Mouse (Mus musculus) c-Kit-positive CD71-positive TER-119-negative erythroid progenitor cells, embryonic 14.5 days (primary cell): ENCODE measurements around the gene Cab39l.

ENCODE experiments used
- DNase-seq: peaks from one replicate; pipeline ENCODE4 v3.0.0-alpha.2; 2013; ENCODE audit warnings: low read depth

Cab39l gene

GRCm38 (mm10) chr14:59506139-59506538, 65.4 kb downstream of the Cab39l start:
- no peak for DNase-seq

- DNase-seq, result no peak
Observed at GRCm38 (mm10) chr14:59513922-59514444, 73.2 kb downstream of the Cab39l start.

GRCm38 (mm10) chr14:59525843-59526242, 85.1 kb downstream of the Cab39l start:
- DNase-seq, result no peak

GRCm38 (mm10) chr14:59530801-59531200, 90.0 kb downstream of the Cab39l start:
- DNase-seq, result no peak

DNA sequence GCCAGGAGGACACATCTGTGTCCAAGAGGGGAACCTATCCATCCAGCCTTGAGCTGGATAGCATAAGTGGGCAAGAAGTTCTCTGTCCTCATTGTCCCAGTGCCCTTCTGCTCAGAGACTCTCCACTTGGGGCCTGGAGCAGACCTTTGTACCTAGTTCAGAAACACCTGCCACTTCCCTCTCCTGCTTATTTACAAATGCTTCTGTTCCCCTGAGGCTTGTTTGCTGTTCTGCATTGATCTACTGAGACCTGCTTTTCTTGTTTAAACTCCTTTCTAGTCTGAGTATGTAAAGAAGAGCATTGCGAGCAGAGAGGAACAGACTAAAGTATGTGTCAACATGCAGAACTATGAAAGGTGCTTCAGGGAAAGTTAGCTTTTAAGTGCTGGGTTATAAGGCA, 92.2 kb downstream of the Cab39l start:
- no peak for DNase-seq

- no peak for DNase-seq
Observed at GRCm38 (mm10) chr14:59533908-59534307, 93.1 kb downstream of the Cab39l start.

DNA sequence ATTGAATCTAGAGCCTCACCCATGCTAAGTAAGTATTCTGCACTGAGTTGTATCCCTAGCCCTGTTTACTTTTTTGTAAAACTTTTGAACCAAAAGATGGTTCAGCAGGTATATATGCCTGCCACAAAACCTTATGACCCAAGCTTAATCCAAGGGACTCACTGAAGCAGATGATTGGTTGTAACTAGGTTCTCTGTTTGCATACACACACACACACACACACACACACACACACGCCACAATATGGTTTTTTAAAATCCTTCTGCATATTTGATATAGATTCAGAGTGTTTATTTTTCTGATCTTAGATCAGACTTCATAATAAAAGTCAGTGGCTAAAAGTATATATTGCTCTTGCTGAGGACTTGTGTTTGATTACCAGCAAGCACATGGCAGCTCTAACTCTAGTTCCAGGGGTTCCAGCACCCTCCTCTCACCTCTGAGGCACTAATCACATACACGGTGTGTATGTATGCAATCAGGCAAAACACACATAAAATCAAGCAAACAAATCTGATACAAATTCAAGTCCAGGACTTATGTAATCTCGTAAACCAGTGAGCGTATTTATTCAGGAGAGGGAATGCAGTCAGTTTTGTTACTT, 97.2 kb downstream of the Cab39l start:
- DNase-seq, result no peak

DNA sequence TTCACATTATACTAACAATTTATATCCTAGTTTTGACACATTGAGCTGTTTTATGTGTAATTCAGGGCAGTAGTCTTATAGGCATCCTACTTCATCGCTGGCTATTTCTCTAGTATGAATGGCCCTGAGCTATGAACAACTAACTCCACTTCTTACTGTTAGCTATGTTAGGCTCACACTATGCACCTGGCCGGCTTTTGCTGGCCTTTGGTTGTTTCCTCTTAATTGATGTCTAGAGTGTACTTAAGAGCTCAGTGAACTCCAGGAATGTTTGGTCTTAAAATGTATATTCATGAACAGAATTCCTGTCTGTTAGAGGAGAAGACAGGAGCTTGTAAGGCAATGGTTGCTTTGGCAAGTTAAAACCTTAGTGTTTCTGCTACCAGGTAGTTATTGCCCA, 99.5 kb downstream of the Cab39l start:
- no peak for DNase-seq

GRCm38 (mm10) chr14:59540761-59541160, 100.0 kb downstream of the Cab39l start:
- no peak for DNase-seq

- DNase-seq, result no peak
Observed at GRCm38 (mm10) chr14:59543158-59543826, 102.5 kb downstream of the Cab39l start.

- DNase-seq, result no peak
Observed at GRCm38 (mm10) chr14:59543956-59544355, 103.2 kb downstream of the Cab39l start.

GRCm38 (mm10) chr14:59546162-59546880, 105.5 kb downstream of the Cab39l start:
- no peak for DNase-seq

- DNase-seq, result no peak
Observed at GRCm38 (mm10) chr14:59547530-59547929, 106.8 kb downstream of the Cab39l start.

DNA sequence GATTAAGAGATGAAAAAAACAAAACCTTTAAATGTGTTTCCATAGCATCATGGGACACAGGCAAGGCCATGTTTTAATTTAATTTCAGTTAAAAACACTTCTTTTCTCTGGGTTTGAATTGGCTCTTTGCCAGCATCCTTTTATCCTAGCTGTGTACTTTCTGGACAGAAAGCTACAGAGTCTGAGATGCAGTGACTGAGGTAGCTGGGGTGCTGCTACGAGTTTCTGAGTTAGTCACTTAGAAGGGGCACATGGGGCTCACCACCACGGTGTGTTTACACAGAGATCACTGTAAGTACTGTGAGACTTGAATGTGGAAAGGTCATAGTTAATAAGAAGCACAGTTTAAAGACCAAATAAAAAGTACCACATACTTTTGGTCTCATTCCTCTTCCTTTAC, 107.8 kb downstream of the Cab39l start:
- no peak for DNase-seq

DNA sequence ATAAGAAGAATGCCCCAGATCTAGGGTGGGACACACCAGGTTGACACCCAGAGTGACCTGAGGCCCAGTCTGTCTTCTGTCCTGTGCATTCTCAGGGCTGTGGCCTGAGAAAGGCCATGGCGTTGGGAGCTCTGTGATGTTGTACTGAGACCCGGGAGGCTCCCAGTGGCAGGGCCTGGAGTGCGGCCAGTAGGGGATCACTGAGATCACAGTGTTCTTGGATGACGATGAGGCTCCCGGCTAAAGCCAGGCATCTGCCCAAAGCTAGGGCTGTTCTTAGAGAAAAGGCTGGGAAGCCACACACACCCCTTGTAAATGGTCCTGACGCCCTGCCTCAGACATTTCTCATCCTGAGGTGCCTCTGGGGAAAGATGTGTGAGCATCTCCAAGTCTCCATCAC, 108.3 kb downstream of the Cab39l start:
- DNase-seq, result no peak

- no peak for DNase-seq
Observed at GRCm38 (mm10) chr14:59550841-59551240, 110.1 kb downstream of the Cab39l start.

- no peak for DNase-seq
Observed at GRCm38 (mm10) chr14:59551956-59552355, 111.2 kb downstream of the Cab39l start.

- DNase-seq, result no peak
Observed at GRCm38 (mm10) chr14:59554025-59554424, 113.3 kb downstream of the Cab39l start.

DNA sequence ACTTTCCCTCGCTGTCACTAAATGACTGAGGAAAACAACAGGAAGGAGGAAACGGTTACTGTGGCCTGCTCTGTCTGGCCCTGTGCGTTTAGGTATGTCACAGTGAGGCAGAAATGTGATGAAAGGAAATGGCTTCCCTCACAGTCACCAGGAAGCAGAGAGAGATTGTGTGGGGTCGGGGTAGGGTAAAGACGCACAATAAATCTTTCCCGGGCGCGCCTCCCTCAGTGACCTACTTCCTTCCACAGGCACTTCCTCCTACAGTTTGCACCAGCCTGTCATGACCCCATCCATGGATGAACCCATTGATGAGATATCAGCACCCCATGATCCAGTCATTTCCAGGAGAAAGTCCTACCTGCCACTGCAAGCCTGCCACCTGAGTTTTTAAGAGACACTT, 114.2 kb downstream of the Cab39l start:
- DNase-seq, result no peak

DNA sequence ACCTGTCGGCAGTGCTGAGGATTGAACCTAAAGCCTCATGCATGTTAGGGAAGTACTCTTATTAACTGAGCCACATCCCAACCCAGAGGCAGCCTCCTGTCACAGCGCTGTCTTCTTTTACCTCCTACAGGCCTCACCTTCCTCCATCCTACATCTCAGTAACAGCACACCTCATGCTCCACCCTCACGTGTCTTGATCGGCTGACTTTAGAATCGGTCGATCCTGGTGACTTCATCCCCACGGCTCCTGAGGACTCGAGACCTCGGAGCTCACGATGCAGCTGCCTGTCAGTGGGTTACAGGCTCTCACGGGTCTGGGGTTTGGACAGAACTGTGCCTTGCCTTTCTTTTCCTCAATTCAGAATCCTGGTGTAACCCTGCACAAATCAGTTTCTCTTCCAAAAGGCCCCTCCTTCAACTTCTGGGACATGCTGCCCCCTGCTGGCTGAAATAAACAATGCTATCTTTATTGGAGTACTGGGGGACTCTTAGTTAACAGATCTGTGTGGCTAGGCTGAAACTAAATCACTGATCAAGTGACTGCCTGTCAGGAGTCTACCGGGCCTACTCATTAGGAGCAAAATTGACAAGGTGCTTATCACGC, 115.3 kb downstream of the Cab39l start:
- peak; percentile 48 for DNase-seq

- no peak for DNase-seq
Observed at GRCm38 (mm10) chr14:59557071-59557470, 116.3 kb downstream of the Cab39l start.

GRCm38 (mm10) chr14:59557886-59558285, 117.1 kb downstream of the Cab39l start:
- DNase-seq, result no peak

DNA sequence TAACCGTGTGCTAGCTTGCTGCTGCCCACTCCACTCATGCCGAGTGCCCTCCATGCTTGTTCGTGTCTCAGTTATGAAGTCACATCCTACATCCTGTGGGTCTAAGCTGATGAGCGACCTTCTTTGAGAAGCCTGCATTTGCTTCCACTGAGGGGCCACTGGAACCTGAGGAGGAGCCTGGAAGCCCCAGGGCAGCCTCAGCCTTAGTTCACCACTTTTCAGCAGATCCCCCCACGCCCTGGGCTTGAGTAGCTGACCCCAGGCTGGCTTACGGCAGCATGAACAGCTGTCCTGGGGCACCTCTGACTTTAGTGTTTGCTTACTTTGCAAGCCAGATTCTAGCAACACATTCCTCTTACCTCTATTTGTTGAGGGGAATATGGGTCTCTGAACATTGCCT, 126.0 kb downstream of the Cab39l start:
- DNase-seq, result no peak
